Mouse (Mus musculus) retina, embryonic 14.5 days (tissue): ENCODE results near the gene Pnpla8.
A peak's percentile ranks its signal among the peaks of the same experiment; 100 is the strongest.
"Not testable (repeated sequence)": the region's sequence is repeated elsewhere in the genome, so short reads cannot be mapped to it uniquely, and the experiment has no call there.

ENCODE experiments used
- DNase-seq: peaks from one replicate; pipeline ENCODE4 v3.0.0-alpha.2; 2015; ENCODE audit warnings: low spot score

The Pnpla8 gene

DNA sequence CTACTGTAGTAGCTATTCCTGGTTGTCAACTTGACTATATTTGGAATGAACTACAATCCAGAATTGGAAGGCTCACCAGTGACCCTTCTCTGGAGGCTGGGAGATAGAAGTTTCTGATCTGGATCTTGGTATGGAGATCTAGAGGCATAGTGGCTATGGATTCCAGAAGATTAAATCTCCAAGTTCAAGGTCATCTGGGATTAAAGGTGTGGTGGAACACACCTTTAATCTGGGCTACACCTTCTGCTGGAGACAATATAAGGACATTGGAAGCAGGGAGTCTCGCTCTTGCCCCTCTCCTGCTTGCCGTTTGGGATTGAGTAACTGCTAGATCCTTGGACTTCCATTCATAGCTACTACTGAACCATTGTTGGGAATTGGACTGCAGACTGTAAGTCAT is at the start of gene Pnpla8:
Gene Pnpla8 (plus strand): TSS at position 301 of the 400 bp plus-strand sequence.
- not testable (repeated sequence) for DNase-seq

- peak; percentile 10 for DNase-seq
Measured at GRCm38 (mm10) chr12:44176331-44177037, 44.7 kb upstream of the Pnpla8 start.

DNA sequence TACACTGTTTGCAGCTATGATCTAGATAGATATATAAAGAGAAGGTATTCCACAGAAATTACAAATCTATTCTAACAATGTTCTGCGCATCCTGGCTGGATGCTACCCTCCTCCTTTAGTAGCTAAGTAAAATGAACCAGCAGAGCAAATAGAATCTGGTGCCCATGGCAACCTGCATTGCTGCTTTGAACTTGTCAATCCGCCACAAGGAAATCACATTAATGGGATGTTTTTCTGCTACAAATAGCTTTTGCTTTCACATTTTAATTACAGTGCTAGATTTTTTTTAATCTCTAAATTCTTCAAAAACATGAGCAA is 44.2 kb upstream of the Pnpla8 start:
- peak; percentile 61 for DNase-seq

- DNase-seq, result peak; percentile 84
Measured at GRCm38 (mm10) chr12:44181081-44181982, 39.8 kb upstream of the Pnpla8 start.

DNA sequence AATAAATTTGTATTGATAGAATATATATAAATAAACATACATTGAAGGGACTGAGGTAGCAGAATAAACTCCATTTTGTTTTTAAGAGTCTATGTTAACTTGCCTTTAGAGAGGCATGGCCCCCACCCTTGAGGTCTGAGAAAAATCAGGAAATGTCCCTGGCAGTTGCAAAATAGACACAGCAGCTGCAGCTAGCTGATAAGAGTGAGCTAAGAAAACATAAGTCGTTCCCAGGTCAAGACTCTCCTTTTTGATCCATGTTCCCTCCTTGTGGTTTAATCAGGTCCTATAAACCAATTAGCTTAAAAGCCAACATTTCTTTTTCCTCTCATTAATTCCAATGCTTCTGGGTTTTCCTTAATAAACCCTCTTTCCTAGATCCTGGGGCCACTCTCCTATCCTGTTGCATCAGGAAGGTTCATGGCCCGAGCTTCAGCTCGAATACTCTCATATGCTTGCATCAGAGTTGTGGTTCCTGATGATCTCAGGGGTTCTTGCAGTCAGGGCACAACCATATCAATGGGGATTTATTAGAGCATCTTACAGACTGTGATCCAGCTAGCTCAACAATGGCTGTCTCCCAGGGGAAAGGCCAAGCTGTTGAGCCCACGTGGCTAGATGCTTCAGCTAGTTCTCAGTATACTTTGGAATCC is 23.2 kb upstream of the Pnpla8 start:
- DNase-seq, result no peak

GRCm38 (mm10) chr12:44209141-44209823 is 11.9 kb upstream of the Pnpla8 start:
- peak; percentile 60 for DNase-seq

DNA sequence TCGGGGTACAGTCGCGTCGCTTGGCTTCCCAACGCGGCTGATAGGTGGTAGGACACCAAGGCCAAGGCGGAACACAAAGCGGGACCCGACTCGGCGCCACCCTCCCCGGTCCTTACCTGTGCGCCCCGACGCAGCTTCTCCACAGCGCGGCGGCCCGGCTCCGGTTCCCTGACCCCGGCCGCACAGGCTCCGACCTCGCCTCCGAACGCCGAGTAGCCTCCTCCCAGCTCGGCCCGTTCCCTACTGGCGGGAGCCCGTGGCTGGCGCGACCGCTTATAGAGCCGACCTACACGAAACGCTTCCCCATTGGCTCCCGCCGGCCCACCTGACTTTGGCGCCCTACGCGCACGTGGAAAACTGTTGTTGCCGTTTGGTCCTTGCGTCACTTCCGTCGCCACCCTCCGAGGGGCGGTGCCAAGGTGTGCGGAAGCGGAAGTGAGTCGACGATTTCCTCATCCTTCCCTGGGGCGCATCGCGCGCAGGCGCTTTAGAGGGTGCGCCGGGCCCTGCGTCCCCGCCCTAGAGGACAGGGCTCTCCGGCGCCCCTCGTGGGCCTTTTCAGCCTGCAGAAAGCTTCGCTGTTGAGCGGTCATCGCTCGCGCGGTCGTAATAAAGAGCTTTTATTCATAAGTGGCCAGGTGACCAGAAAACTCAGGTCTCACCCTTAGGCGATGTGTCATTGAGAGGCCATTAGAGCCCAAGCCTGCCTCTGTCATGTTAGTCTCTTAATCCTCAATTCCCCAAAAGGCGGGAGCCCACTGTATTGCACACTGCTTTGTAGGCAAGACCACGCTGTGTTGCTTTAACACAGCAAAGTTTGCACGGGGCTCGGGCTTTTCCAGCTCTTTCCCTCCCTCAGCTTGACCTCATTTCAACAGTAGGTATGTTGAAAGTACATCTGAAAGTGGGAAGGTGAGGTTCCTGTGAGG is 11.1 kb upstream of the Pnpla8 start, which contains the start of gene Dnajb9:
Gene Dnajb9 (minus strand): TSS at position 503 of the 929 bp plus-strand sequence.
- peak; percentile 100 for DNase-seq

GRCm38 (mm10) chr12:44211555-44211954 is 9.6 kb upstream of the Pnpla8 start:
- no peak for DNase-seq

DNA sequence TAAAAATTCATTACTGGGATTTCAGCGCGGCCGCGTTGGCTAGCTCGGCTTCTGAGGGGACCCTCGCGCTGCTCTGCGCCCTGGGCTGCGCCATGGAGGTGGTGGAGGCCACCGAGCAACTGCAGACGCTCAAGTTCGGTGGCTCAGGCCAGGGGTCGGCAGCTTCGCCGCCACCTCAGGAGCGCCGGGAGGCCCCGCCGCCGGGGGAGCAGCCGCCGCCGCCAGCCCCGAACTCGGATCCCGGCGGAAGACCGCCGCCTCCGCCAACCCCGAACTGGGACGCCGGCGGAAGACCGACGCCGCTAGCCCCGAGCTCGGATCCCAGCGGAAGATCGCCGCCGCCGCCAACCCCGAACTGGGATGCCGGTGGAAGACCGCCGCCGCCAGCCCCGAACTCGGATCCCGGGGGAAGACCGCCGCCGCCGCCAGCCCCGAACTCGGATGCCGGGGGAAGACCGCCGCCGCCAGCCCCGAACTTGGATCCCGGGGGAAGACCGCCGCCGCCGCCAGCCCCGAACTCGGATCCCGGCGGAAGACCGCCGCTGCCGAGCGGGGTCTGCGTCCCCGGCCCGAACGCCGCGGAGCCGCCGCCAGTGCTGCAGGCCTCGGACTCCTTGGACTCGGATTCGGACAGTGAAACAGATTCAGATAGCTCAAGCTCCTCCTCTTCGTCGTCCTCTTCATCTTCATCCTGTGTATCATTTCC is 634 bp downstream of the Pnpla8 start:
- DNase-seq, result peak; percentile 38

DNA sequence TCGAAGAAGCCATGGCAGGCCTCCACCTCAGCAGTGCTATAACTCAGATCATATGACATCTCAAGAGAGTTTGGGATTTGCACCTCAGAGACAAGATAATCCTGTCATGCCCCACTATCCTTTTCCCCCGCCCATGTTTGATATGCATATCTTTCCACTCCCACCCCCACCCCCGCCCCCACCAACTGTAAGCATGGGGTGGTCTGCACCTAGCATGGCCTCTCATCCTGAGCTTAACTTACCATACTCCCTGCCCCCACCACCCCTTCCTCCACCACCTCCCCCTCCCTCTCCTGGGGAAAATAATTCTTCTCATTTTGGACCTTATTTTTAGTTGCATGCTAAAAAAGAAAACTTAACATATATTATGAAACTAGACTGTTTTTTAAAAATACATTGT is 1.9 kb downstream of the Pnpla8 start:
- DNase-seq, result no peak

DNA sequence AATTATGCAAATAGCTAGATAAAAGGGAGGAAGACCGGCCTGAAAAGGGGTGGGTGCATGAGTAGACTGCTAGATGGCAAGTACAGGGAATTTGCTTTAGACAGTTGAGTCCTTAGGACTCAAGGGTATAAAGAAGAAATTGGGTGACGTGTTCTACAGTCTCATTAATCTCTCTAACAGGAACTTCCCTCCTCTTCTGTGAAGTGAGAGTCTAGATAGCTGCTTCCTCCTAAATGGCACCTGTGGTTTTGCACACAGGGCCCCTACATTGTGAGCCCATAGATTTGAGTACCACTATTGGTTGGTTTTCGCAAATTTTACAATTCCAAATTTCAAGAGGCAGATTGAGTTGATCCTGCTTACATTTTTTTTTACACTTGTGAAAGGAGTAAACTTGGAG is 3.5 kb downstream of the Pnpla8 start:
- DNase-seq, result no peak

- DNase-seq, result no peak
Measured at GRCm38 (mm10) chr12:44241090-44241489, 19.9 kb downstream of the Pnpla8 start.

DNA sequence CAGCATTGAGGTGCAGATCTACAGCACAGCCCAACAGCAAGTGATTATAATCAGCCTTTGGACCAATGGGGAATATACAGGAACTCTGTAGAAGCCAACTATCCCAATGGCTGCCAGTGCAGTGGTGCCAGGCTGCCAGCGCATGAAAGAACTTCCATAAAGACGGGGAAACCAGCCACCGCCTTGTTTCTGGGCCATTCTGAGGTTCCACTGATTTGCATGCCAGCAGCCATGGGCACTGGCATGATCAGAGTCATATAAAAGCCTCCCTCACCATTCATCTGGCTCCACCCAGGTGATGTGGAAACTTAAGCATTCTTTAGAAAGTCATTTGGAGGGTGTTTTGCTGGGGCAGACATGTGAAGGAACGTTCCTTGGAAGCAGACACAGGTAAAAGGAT is 21.2 kb downstream of the Pnpla8 start:
- DNase-seq, result no peak

GRCm38 (mm10) chr12:44245739-44246138 is 24.6 kb downstream of the Pnpla8 start:
- no peak for DNase-seq

- no peak for DNase-seq
Measured at GRCm38 (mm10) chr12:44248309-44248977, 27.3 kb downstream of the Pnpla8 start.

DNA sequence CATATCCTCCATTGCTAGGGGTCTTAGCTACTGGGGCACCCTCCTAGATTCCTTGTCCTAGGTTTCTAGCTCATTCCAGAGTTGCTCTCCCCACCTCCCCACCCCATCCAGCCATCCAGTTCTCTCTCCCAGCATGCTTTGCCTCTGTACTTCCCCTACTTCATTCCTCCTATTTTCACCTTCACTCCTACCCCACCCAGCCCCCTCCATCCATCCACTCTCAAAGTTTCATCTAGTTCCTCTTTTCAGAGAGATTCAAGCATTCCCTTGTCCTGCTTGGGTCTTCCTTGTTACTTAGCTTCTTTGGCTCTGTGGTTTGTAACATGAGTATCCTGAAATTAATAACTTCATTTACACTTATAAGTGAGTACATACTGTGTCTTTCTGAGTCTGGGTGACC is 41.4 kb downstream of the Pnpla8 start:
- no peak for DNase-seq

DNA sequence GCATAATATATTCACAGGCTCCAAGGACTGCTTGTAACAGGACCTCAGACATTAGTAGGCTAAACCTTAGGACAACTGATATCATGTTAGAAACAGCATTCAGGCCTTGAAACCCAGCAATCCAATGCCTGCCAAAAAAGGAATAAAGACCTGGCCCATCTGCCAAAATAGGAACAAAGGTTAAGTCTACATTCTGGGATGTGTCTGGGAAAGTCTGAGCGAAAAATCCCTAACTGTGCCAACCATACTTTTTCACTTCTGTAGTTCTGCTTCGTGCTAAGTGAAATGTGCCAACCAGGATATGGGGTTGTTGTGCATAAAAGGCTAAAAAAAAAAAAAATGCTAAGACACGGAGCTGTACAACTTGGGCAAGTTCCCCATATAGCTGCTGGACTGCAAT is 44.5 kb downstream of the Pnpla8 start:
- no peak for DNase-seq

DNA sequence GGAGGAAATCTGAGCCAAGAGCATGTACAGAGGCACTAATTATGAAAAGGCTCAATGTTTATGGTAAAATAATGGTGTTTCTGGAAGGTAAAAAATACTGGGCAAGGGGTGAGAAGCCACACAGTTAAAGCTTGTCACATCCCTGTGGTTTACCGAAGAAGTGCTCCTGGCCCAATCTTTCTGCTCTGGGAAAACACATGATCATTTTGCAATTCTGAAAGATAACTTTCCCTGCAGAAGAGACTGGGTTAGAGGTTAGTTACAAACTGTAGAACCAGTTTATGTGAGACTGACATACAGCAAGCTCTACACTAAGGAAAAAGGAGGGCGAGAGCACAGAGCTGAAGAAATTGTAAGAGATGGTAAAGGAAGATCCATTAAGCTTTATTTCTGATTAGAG is 46.0 kb downstream of the Pnpla8 start:
- DNase-seq, result no peak

GRCm38 (mm10) chr12:44268728-44269302 is 47.6 kb downstream of the Pnpla8 start:
- DNase-seq, result peak; percentile 99
